Mouse (Mus musculus) heart, postnatal 0 days (tissue): ENCODE measurements at regions not wholly inside any gene's neighbourhood (a gene's known extent, or its start where the extent isn't known, plus 50 kb on each side); places are given as distances from the start of the nearest gene placed in this dataset. TPM values are rescaled to one million over a fixed set of nuclear protein-coding genes. Genes with fewer than 3 reads are reported as not detected.
A peak's percentile ranks its signal among the peaks of the same experiment; 100 is the strongest.

Experiments used
- ATAC-seq: fragments of 200-750 bp; cut with Nextera tagmentation; 2 replicates; pipeline ENCODE4 v1.8.0; 2017; ENCODE audit warnings: low read depth, moderate number of reproducible peaks, moderate library complexity; ENCODE audit not compliant: insufficient read depth
- DNase-seq: peaks from one replicate; pipeline ENCODE4 v3.0.0-alpha.2; 2016; ENCODE audit warnings: low spot score
- H3K27ac ChIP-seq: fragments of 300-500 bp; sonication (generic); 2 replicates; pipeline ENCODE4 v1.5.1; 2014; ENCODE audit warnings: low read depth, mild to moderate bottlenecking
- H3K27me3 ChIP-seq: fragments of 300-500 bp; sonication (generic); 2 replicates; pipeline ENCODE4 v1.6.1; 2014; ENCODE audit warnings: low read length, mixed read lengths; ENCODE audit not compliant: control insufficient read depth, insufficient read depth
- H3K36me3 ChIP-seq: fragments of 300-500 bp; sonication (generic); replicated peaks from 2 replicates; pipeline ENCODE4 v1.6.1; 2014; ENCODE audit warnings: low read length, mixed read lengths; ENCODE audit not compliant: control insufficient read depth, insufficient read depth
- H3K4me1 ChIP-seq: fragments of 300-500 bp; sonication (generic); 2 replicates; pipeline ENCODE4 v1.6.1; 2014; ENCODE audit warnings: antibody characterized with exemption; ENCODE audit not compliant: control insufficient read depth, insufficient read depth
- H3K4me2 ChIP-seq: fragments of 300-500 bp; sonication (generic); 2 replicates; pipeline ENCODE4 v1.6.1; 2014; ENCODE audit warnings: low read depth, mild to moderate bottlenecking, low read length, moderate library complexity
- H3K4me3 ChIP-seq: fragments of 300-500 bp; sonication (generic); 2 replicates; pipeline ENCODE4 v1.5.1; 2014; ENCODE audit warnings: low read depth, low read length
- H3K9ac ChIP-seq: fragments of 300-500 bp; sonication (generic); replicated peaks from 2 replicates; pipeline ENCODE4 v1.6.1; 2014; ENCODE audit warnings: low read depth, low read length, mixed read lengths
- H3K9me3 ChIP-seq: fragments of 300-500 bp; sonication (generic); replicated peaks from 2 replicates; pipeline ENCODE4 v1.6.1; 2016; ENCODE audit warnings: low read length; ENCODE audit not compliant: control insufficient read depth
- CTCF ChIP-seq: IDR thresholded peaks from 2 replicates; pipeline ENCODE4 v1.5.1; 2016; ENCODE audit warnings: antibody characterized with exemption, control low read depth, low read depth
- EP300 ChIP-seq: IDR thresholded peaks from 2 replicates; pipeline ENCODE4 v1.6.1; 2016; ENCODE audit warnings: antibody characterized with exemption, low read depth
- WGBS: fragments of 180-500 bp; shearing (Covaris S2); extraction: QIAGEN DNeasy Blood & Tissue Kit; methylation state at CpG from one replicate; pipeline ENCODE4 v1.1.7; 2014; 5-methylcytosine and 5-hydroxymethylcytosine counted together
- microRNA counts: library from miRNA; unstranded; fragments of <30 nt; microRNA quantifications from one replicate; lab custom pipeline; 2015
- microRNA-seq: library from miRNA; unstranded; fragments of <30 nt; microRNA quantifications from one replicate; pipeline ENCODE4, GENCODE M21; 2016

- WGBS, result 64% methylated on average over 8 of the region's 8 CpGs
- no peaks in the 10 kb centered on the region for H3K9me3 ChIP-seq
- H3K36me3 ChIP-seq, result no peaks in the 10 kb centered on the region
- H3K27me3 ChIP-seq, result 0 out of 2 replicates have a peak, but pooled peaks cover 6% of the 10 kb centered on the region
- no peak overlapping the region for H3K27ac ChIP-seq
- DNase-seq (no peak), ATAC-seq (no peak)
- no peak overlapping the region for H3K4me2 ChIP-seq
- H3K4me1 ChIP-seq, result no peaks in the 10 kb centered on the region
- H3K4me3 ChIP-seq, result no peak overlapping the region
- no peak for TF ChIP-seq CTCF
- no peak for TF ChIP-seq EP300
- no peak overlapping the region for H3K9ac ChIP-seq
Observed at GRCm38 (mm10) chr12:110219750-110220149, 59.1 kb upstream of the Dio3 start.

GRCm38 (mm10) chr12:110220516-110220915 is 58.4 kb upstream of the Dio3 start:
- 54% methylated on average over 8 of the region's 8 CpGs for WGBS
- H3K4me3 ChIP-seq, result no peak overlapping the region
- no peak overlapping the region for H3K9ac ChIP-seq
- no peak overlapping the region for H3K27ac ChIP-seq
- DNase-seq (no peak), ATAC-seq (no peak)
- H3K4me1 ChIP-seq, result no peaks in the 10 kb centered on the region
- no peaks in the 10 kb centered on the region for H3K27me3 ChIP-seq
- no peaks in the 10 kb centered on the region for H3K36me3 ChIP-seq
- H3K4me2 ChIP-seq, result no peak overlapping the region
- TF ChIP-seq CTCF (no peak), EP300 (no peak)
- no peaks in the 10 kb centered on the region for H3K9me3 ChIP-seq

GRCm38 (mm10) chr12:110221184-110221583 is 57.7 kb upstream of the Dio3 start:
- Histone ChIP-seq H3K27ac (no peak overlapping the region), H3K9ac (no peak overlapping the region), H3K27me3 (no peaks in the 10 kb centered on the region), H3K36me3 (no peaks in the 10 kb centered on the region), H3K4me1 (no peaks in the 10 kb centered on the region), H3K4me3 (no peak overlapping the region), H3K4me2 (no peak overlapping the region), H3K9me3 (no peaks in the 10 kb centered on the region)
- WGBS, result 41% methylated on average over 4 of the region's 4 CpGs
- DNase-seq, result no peak
- TF ChIP-seq CTCF, result no peak
- ATAC-seq, result no peak

- WGBS, result 41% methylated on average over 3 of the region's 3 CpGs
- Histone ChIP-seq H3K4me2 (no peak overlapping the region), H3K4me3 (no peak overlapping the region), H3K4me1 (no peaks in the 10 kb centered on the region), H3K9ac (no peak overlapping the region), H3K27ac (no peak overlapping the region), H3K27me3 (no peaks in the 10 kb centered on the region), H3K36me3 (no peaks in the 10 kb centered on the region), H3K9me3 (no peaks in the 10 kb centered on the region)
- TF ChIP-seq CTCF (no peak), EP300 (no peak)
- no peak for DNase-seq
- no peak for ATAC-seq
Observed at GRCm38 (mm10) chr12:110221679-110222078, 57.2 kb upstream of the Dio3 start.

GRCm38 (mm10) chr12:110224250-110224649 is 54.6 kb upstream of the Dio3 start:
- WGBS, result 77% methylated on average over 7 of the region's 7 CpGs
- H3K4me3 ChIP-seq, result no peak overlapping the region
- no peaks in the 10 kb centered on the region for H3K36me3 ChIP-seq
- H3K9ac ChIP-seq, result no peak overlapping the region
- ATAC-seq (no peak), DNase-seq (no peak)
- TF ChIP-seq CTCF (no peak), EP300 (no peak)
- no peak overlapping the region for H3K4me2 ChIP-seq
- no peaks in the 10 kb centered on the region for H3K9me3 ChIP-seq
- no peak overlapping the region for H3K27ac ChIP-seq
- H3K4me1 ChIP-seq, result no peaks in the 10 kb centered on the region
- H3K27me3 ChIP-seq, result no peaks in the 10 kb centered on the region

- H3K36me3 ChIP-seq, result no peaks in the 10 kb centered on the region
- TF ChIP-seq EP300 (no peak), CTCF (no peak)
- ATAC-seq (no peak), DNase-seq (no peak)
- no peak overlapping the region for H3K27ac ChIP-seq
- 0 out of 2 replicates have a peak, but pooled peaks cover 4% of the 10 kb centered on the region for H3K27me3 ChIP-seq
- no peaks in the 10 kb centered on the region for H3K9me3 ChIP-seq
- 68% methylated on average over 12 of the region's 12 CpGs for WGBS
- no peak overlapping the region for H3K4me2 ChIP-seq
- no peaks in the 10 kb centered on the region for H3K4me1 ChIP-seq
- no peak overlapping the region for H3K4me3 ChIP-seq
- H3K9ac ChIP-seq, result no peak overlapping the region
Observed at GRCm38 (mm10) chr12:110228011-110228411, 50.9 kb upstream of the Dio3 start.

MicroRNAs encoded in the stretch of these regions (microRNA counts, 519-probe panel; counts per million panel counts)
- microRNA mmu-miR-1193 (lab: Ali Mortazavi, UCI) (2,436 counts per million, percentile 27 among the panel's probes with 10 or more counts), microRNA mmu-miR-1197 (lab: Ali Mortazavi, UCI) (not detected), microRNA mmu-miR-134 (lab: Ali Mortazavi, UCI) (878 counts per million, percentile 8 among the panel's probes with 10 or more counts), microRNA mmu-miR-154 (lab: Ali Mortazavi, UCI) (5,236 counts per million, percentile 67 among the panel's probes with 10 or more counts), microRNA mmu-miR-299 (lab: Ali Mortazavi, UCI) (not detected), microRNA mmu-miR-300 (lab: Ali Mortazavi, UCI) (398 counts per million, percentile 4 among the panel's probes with 10 or more counts), microRNA mmu-miR-3072 (lab: Ali Mortazavi, UCI) (not detected), microRNA mmu-miR-323-3p (lab: Ali Mortazavi, UCI) (2,187 counts per million, percentile 21 among the panel's probes with 10 or more counts), microRNA mmu-miR-323-5p (lab: Ali Mortazavi, UCI) (not detected), microRNA mmu-miR-329 (lab: Ali Mortazavi, UCI) (4,689 counts per million, percentile 60 among the panel's probes with 10 or more counts), microRNA mmu-miR-369-3p (lab: Ali Mortazavi, UCI) (4,606 counts per million, percentile 59 among the panel's probes with 10 or more counts), microRNA mmu-miR-369-5p (lab: Ali Mortazavi, UCI) (398 counts per million, percentile 4 among the panel's probes with 10 or more counts), microRNA mmu-miR-376a (lab: Ali Mortazavi, UCI) (5,683 counts per million, percentile 74 among the panel's probes with 10 or more counts), microRNA mmu-miR-376b (lab: Ali Mortazavi, UCI) (4,639 counts per million, percentile 59 among the panel's probes with 10 or more counts), microRNA mmu-miR-376c (lab: Ali Mortazavi, UCI) (4,921 counts per million, percentile 64 among the panel's probes with 10 or more counts), microRNA mmu-miR-377 (lab: Ali Mortazavi, UCI) (5,385 counts per million, percentile 69 among the panel's probes with 10 or more counts), microRNA mmu-miR-379 (lab: Ali Mortazavi, UCI) (3,198 counts per million, percentile 37 among the panel's probes with 10 or more counts), microRNA mmu-miR-380-3p (lab: Ali Mortazavi, UCI) (1,889 counts per million, percentile 18 among the panel's probes with 10 or more counts), microRNA mmu-miR-380-5p (lab: Ali Mortazavi, UCI) (not detected), microRNA mmu-miR-381 (lab: Ali Mortazavi, UCI) (4,175 counts per million, percentile 51 among the panel's probes with 10 or more counts), microRNA mmu-miR-382 (lab: Ali Mortazavi, UCI) (4,358 counts per million, percentile 55 among the panel's probes with 10 or more counts), microRNA mmu-miR-409-3p (lab: Ali Mortazavi, UCI) (not detected), microRNA mmu-miR-409-5p (lab: Ali Mortazavi, UCI) (878 counts per million, percentile 8 among the panel's probes with 10 or more counts), microRNA mmu-miR-410 (lab: Ali Mortazavi, UCI) (5,136 counts per million, percentile 65 among the panel's probes with 10 or more counts), microRNA mmu-miR-411 (lab: Ali Mortazavi, UCI) (3,711 counts per million, percentile 45 among the panel's probes with 10 or more counts), microRNA mmu-miR-412 (lab: Ali Mortazavi, UCI) (not detected), microRNA mmu-miR-453 (lab: Ali Mortazavi, UCI) (not detected), microRNA mmu-miR-485 (lab: Ali Mortazavi, UCI) (not detected), microRNA mmu-miR-487b (lab: Ali Mortazavi, UCI) (4,092 counts per million, percentile 49 among the panel's probes with 10 or more counts), microRNA mmu-miR-494 (lab: Ali Mortazavi, UCI) (not detected), microRNA mmu-miR-495 (lab: Ali Mortazavi, UCI) (4,523 counts per million, percentile 58 among the panel's probes with 10 or more counts), microRNA mmu-miR-496 (lab: Ali Mortazavi, UCI) (2,055 counts per million, percentile 19 among the panel's probes with 10 or more counts), microRNA mmu-miR-539 (lab: Ali Mortazavi, UCI) (4,358 counts per million, percentile 55 among the panel's probes with 10 or more counts), microRNA mmu-miR-541 (lab: Ali Mortazavi, UCI) (2,883 counts per million, percentile 31 among the panel's probes with 10 or more counts), microRNA mmu-miR-543 (lab: Ali Mortazavi, UCI) (5,169 counts per million, percentile 67 among the panel's probes with 10 or more counts), microRNA mmu-miR-544 (lab: Ali Mortazavi, UCI) (not detected), microRNA mmu-miR-654-3p (lab: Ali Mortazavi, UCI) (not detected), microRNA mmu-miR-654-5p (lab: Ali Mortazavi, UCI) (not detected), microRNA mmu-miR-666-3p (lab: Ali Mortazavi, UCI) (not detected), microRNA mmu-miR-666-5p (lab: Ali Mortazavi, UCI) (not detected), microRNA mmu-miR-667 (lab: Ali Mortazavi, UCI) (398 counts per million, percentile 4 among the panel's probes with 10 or more counts), microRNA mmu-miR-668 (lab: Ali Mortazavi, UCI) (not detected), microRNA mmu-miR-679 (lab: Ali Mortazavi, UCI) (not detected), microRNA mmu-miR-758 (lab: Ali Mortazavi, UCI) (not detected), microRNA mmu-miR-882 (lab: Ali Mortazavi, UCI) (not detected)

Small RNA genes in the stretch of these regions (microRNA-seq; reads per million reads assigned to microRNA genes)
- gene Gm24321 (not detected), gene Gm25252 (not detected), gene Gm25750 (not detected), gene Gm27379 (0.54 reads per million), gene Gm44322 (not detected), gene Mir1193 (256 reads per million, percentile 68 among the genes with 10 or more reads in this experiment), gene Mir1197 (1.2 reads per million), gene Mir134 (259 reads per million, percentile 68 among the genes with 10 or more reads in this experiment), gene Mir154 (395 reads per million, percentile 71 among the genes with 10 or more reads in this experiment), gene Mir299a (not detected), gene Mir299b (not detected), gene Mir300 (215 reads per million, percentile 66 among the genes with 10 or more reads in this experiment), gene Mir3072 (13.0 reads per million, percentile 33 among the genes with 10 or more reads in this experiment), gene Mir323 (38.6 reads per million, percentile 44 among the genes with 10 or more reads in this experiment), gene Mir329 (183 reads per million, percentile 63 among the genes with 10 or more reads in this experiment), gene Mir369 (773 reads per million, percentile 77 among the genes with 10 or more reads in this experiment), gene Mir376a (not detected), gene Mir376b (97.8 reads per million, percentile 55 among the genes with 10 or more reads in this experiment), gene Mir376c (178 reads per million, percentile 63 among the genes with 10 or more reads in this experiment), gene Mir377 (43.0 reads per million, percentile 46 among the genes with 10 or more reads in this experiment), gene Mir379 (2,198 reads per million, percentile 85 among the genes with 10 or more reads in this experiment), gene Mir380 (not detected), gene Mir381 (1,404 reads per million, percentile 82 among the genes with 10 or more reads in this experiment), gene Mir382 (640 reads per million, percentile 76 among the genes with 10 or more reads in this experiment), gene Mir409 (not detected), gene Mir410 (38.0 reads per million, percentile 43 among the genes with 10 or more reads in this experiment), gene Mir411 (4,030 reads per million, percentile 91 among the genes with 10 or more reads in this experiment), gene Mir412 (23.0 reads per million, percentile 38 among the genes with 10 or more reads in this experiment), gene Mir453 (not detected), gene Mir485 (68.0 reads per million, percentile 49 among the genes with 10 or more reads in this experiment), gene Mir487b (2,326 reads per million, percentile 86 among the genes with 10 or more reads in this experiment), gene Mir494 (117 reads per million, percentile 59 among the genes with 10 or more reads in this experiment), gene Mir495 (42.1 reads per million, percentile 45 among the genes with 10 or more reads in this experiment), gene Mir496a (120 reads per million, percentile 60 among the genes with 10 or more reads in this experiment), gene Mir539 (not detected), gene Mir541 (1,259 reads per million, percentile 81 among the genes with 10 or more reads in this experiment), gene Mir543 (66.0 reads per million, percentile 49 among the genes with 10 or more reads in this experiment), gene Mir544 (not detected), gene Mir654 (not detected), gene Mir666 (17.5 reads per million, percentile 36 among the genes with 10 or more reads in this experiment), gene Mir667 (68.4 reads per million, percentile 50 among the genes with 10 or more reads in this experiment), gene Mir668 (40.7 reads per million, percentile 45 among the genes with 10 or more reads in this experiment), gene Mir679 (25.3 reads per million, percentile 39 among the genes with 10 or more reads in this experiment), gene Mir758 (8.9 reads per million, percentile 28 among the genes with 10 or more reads in this experiment), gene Mir882 (not detected)
